Mouse (Mus musculus) midbrain, embryonic 16.5 days (tissue): Measurements from ENCODE around the gene Ccdc60. TPM values are rescaled to one million over a fixed set of nuclear protein-coding genes. Genes with fewer than 3 reads are reported as not detected.

Experiments used
- ATAC-seq: fragments of 200-750 bp; cut with Nextera tagmentation; 2 replicates; pipeline ENCODE4 v1.8.0; 2017; ENCODE audit warnings: moderate TSS enrichment
- H3K27ac ChIP-seq: fragments of 300-500 bp; sonication (generic); 2 replicates; pipeline ENCODE4 v1.5.1; 2014; ENCODE audit warnings: mild to moderate bottlenecking, low read length, mixed read lengths
- H3K27me3 ChIP-seq: fragments of 300-500 bp; sonication (generic); 2 replicates; pipeline ENCODE4 v1.6.1; 2014; ENCODE audit warnings: low read depth, low read length, mixed read lengths; ENCODE audit not compliant: control insufficient read depth, insufficient read depth
- H3K36me3 ChIP-seq: fragments of 300-500 bp; sonication (generic); 2 replicates; pipeline ENCODE4 v1.6.1; 2014; ENCODE audit warnings: mild to moderate bottlenecking, low read length, moderate library complexity, mixed read lengths; ENCODE audit not compliant: control insufficient read depth, insufficient read depth
- H3K4me1 ChIP-seq: fragments of 300-500 bp; sonication (generic); 2 replicates; pipeline ENCODE4 v1.6.1; 2014; ENCODE audit warnings: mild to moderate bottlenecking, low read length, mixed read lengths; ENCODE audit not compliant: control insufficient read depth, insufficient read depth
- H3K4me2 ChIP-seq: fragments of 300-500 bp; sonication (generic); 2 replicates; pipeline ENCODE4 v1.6.1; 2014; ENCODE audit warnings: mild to moderate bottlenecking, low read length, mixed read lengths
- H3K4me3 ChIP-seq: fragments of 300-500 bp; sonication (generic); 2 replicates; pipeline ENCODE4 v1.5.1; 2014; ENCODE audit warnings: low read depth, mild to moderate bottlenecking, low read length, moderate library complexity, mixed read lengths
- H3K9ac ChIP-seq: fragments of 300-500 bp; sonication (generic); 2 replicates; pipeline ENCODE4 v1.6.1; 2014; ENCODE audit warnings: low read depth, low read length, mixed read lengths
- H3K9me3 ChIP-seq: fragments of 300-500 bp; sonication (generic); replicated peaks from 2 replicates; pipeline ENCODE4 v1.6.1; 2014; ENCODE audit warnings: mild to moderate bottlenecking, low read length, mixed read lengths; ENCODE audit not compliant: control insufficient read depth, poor library complexity, severe bottlenecking
- WGBS: fragments of 180-500 bp; shearing (Covaris S2); extraction: QIAGEN DNeasy Blood & Tissue Kit; methylation state at CpG from one replicate; pipeline ENCODE4 v1.1.7; 2014; 5-methylcytosine and 5-hydroxymethylcytosine counted together
- polyA plus RNA-seq: library from polyadenylated mRNA; unstranded; fragments of >200 nt; fragmentation: Nextera tagmentation; extraction: Ambion mirVana; gene quantifications from 2 replicates; pipeline ENCODE4 v1.2.1, GENCODE M21; 2015

The Ccdc60 gene
- 2.7 and 3.1 TPM in 2 replicates for polyA plus RNA-seq

- Histone ChIP-seq H3K4me3 (no peak within 1 kb of the TSS), H3K27me3 (no peaks in the 10 kb centered on the region), H3K27ac (no peak within 1 kb of the TSS), H3K36me3 (no peaks in the 10 kb centered on the region), H3K9ac (no peak within 1 kb of the TSS), H3K4me1 (peaks cover 13% of the 10 kb centered on the region), H3K4me2 (peak within 1 kb of the TSS; percentile 29), H3K9me3 (no peaks in the 10 kb centered on the region)
- ATAC-seq: peak; percentile 54; the same call in 1 of the 2 replicates
- WGBS: 4% methylated on average over 28 of the region's 28 CpGs
Observed at GRCm38 (mm10) chr5:116288849-116289570, at the start of gene Ccdc60. Ccdc60 (minus strand) TSS chr5:116288985.

- H3K4me3 ChIP-seq: no peak overlapping the region
- no peak overlapping the region for H3K9ac ChIP-seq
- no peak overlapping the region for H3K27ac ChIP-seq
- no peak overlapping the region for H3K4me2 ChIP-seq
- H3K36me3 ChIP-seq: no peaks in the 10 kb centered on the region
- peaks cover 4% of the 10 kb centered on the region; the same call in 1 of the 2 replicates for H3K4me1 ChIP-seq
- H3K9me3 ChIP-seq: no peaks in the 10 kb centered on the region
- ATAC-seq: no peak
- H3K27me3 ChIP-seq: no peaks in the 10 kb centered on the region
Observed at GRCm38 (mm10) chr5:116336191-116336590, 47.4 kb upstream of the Ccdc60 start.

- peaks cover 4% of the 10 kb centered on the region; the same call in 1 of the 2 replicates for H3K4me1 ChIP-seq
- no peak overlapping the region for H3K27ac ChIP-seq
- H3K4me3 ChIP-seq: no peak overlapping the region
- no peak for ATAC-seq
- 94% methylated on average over 4 of the region's 4 CpGs for WGBS
- no peaks in the 10 kb centered on the region for H3K36me3 ChIP-seq
- no peak overlapping the region for H3K9ac ChIP-seq
- no peaks in the 10 kb centered on the region; the same call in 1 of the 2 replicates for H3K9me3 ChIP-seq
- H3K27me3 ChIP-seq: peaks cover 5% of the 10 kb centered on the region; the same call in 1 of the 2 replicates
- no peak overlapping the region for H3K4me2 ChIP-seq
Observed at GRCm38 (mm10) chr5:116328911-116329310, 40.1 kb upstream of the Ccdc60 start.

GRCm38 (mm10) chr5:116323401-116323800 lies 34.6 kb upstream of the Ccdc60 start:
- WGBS: 14% methylated on average over 5 of the region's 5 CpGs

GRCm38 (mm10) chr5:116322365-116323027 lies 33.7 kb upstream of the Ccdc60 start:
- Histone ChIP-seq H3K4me2 (peak overlapping the region; percentile 21; the same call in 1 of the 2 replicates), H3K4me3 (no peak overlapping the region), H3K9ac (no peak overlapping the region), H3K27me3 (peaks cover 5% of the 10 kb centered on the region; the same call in 1 of the 2 replicates), H3K4me1 (peaks cover 19% of the 10 kb centered on the region), H3K36me3 (no peaks in the 10 kb centered on the region), H3K27ac (peak overlapping the region; percentile 36), H3K9me3 (no peaks in the 10 kb centered on the region; the same call in 1 of the 2 replicates)
- ATAC-seq: peak; percentile 75
- 18% methylated on average over 15 of the region's 15 CpGs for WGBS

More at GRCm38 (mm10) chr5:116323401-116323800, 34.6 kb upstream of the Ccdc60 start:
- Histone ChIP-seq H3K27me3 (peaks cover 5% of the 10 kb centered on the region; the same call in 1 of the 2 replicates), H3K4me1 (peaks cover 19% of the 10 kb centered on the region), H3K9me3 (no peaks in the 10 kb centered on the region; the same call in 1 of the 2 replicates), H3K4me2 (no peak overlapping the region), H3K36me3 (no peaks in the 10 kb centered on the region), H3K9ac (no peak overlapping the region; the same call in 1 of the 2 replicates), H3K4me3 (no peak overlapping the region), H3K27ac (peak overlapping the region; percentile 59)
- 0 out of 2 replicates have a peak, but pooled peaks have one; percentile 21 for ATAC-seq

- Histone ChIP-seq H3K36me3 (no peaks in the 10 kb centered on the region), H3K4me2 (no peak overlapping the region), H3K4me3 (no peak overlapping the region), H3K27ac (no peak overlapping the region), H3K9ac (no peak overlapping the region), H3K27me3 (no peaks in the 10 kb centered on the region), H3K9me3 (no peaks in the 10 kb centered on the region), H3K4me1 (peaks cover 14% of the 10 kb centered on the region)
- 87% methylated on average over 8 of the region's 8 CpGs for WGBS
- ATAC-seq: no peak
Observed at GRCm38 (mm10) chr5:116313711-116314110, 24.9 kb upstream of the Ccdc60 start.

- H3K4me2 ChIP-seq: peak overlapping the region; percentile 45
- H3K27me3 ChIP-seq: no peaks in the 10 kb centered on the region
- H3K9me3 ChIP-seq: no peaks in the 10 kb centered on the region
- peak; percentile 66; the same call in 1 of the 2 replicates for ATAC-seq
- H3K9ac ChIP-seq: no peak overlapping the region
- H3K4me1 ChIP-seq: peaks cover 14% of the 10 kb centered on the region
- H3K27ac ChIP-seq: peak overlapping the region; percentile 58
- WGBS: 10% methylated on average over 15 of the region's 15 CpGs
- no peaks in the 10 kb centered on the region for H3K36me3 ChIP-seq
- 0 out of 2 replicates have a peak overlapping the region, but pooled peaks have one; percentile 11 for H3K4me3 ChIP-seq
Observed at GRCm38 (mm10) chr5:116312111-116312737, 23.4 kb upstream of the Ccdc60 start.

- no peak for ATAC-seq
- Histone ChIP-seq H3K4me1 (peaks cover 14% of the 10 kb centered on the region), H3K27ac (peak overlapping the region; percentile 58), H3K4me2 (no peak overlapping the region), H3K27me3 (no peaks in the 10 kb centered on the region), H3K9ac (no peak overlapping the region), H3K4me3 (no peak overlapping the region), H3K9me3 (no peaks in the 10 kb centered on the region), H3K36me3 (no peaks in the 10 kb centered on the region)
- 94% methylated on average over 6 of the region's 6 CpGs for WGBS
Observed at GRCm38 (mm10) chr5:116311636-116312035, 22.9 kb upstream of the Ccdc60 start.
